Mouse (Mus musculus) neural tube, embryonic 10.5 days (tissue): ENCODE results near the gene Pirt.

ENCODE experiments used
- DNase-seq: peaks from one replicate; pipeline ENCODE4 v3.0.0-alpha.2; 2017; ENCODE audit warnings: low spot score; ENCODE audit errors: extremely low spot score

Pirt gene

GRCm38 (mm10) chr11:66911811-66912210 is at the start of gene Pirt:
TSS of gene Pirt (plus strand) at chr11:66911981.
- no peak for DNase-seq

- DNase-seq: no peak
Observed at GRCm38 (mm10) chr11:66871701-66872100, 40.1 kb upstream of the Pirt start.

GRCm38 (mm10) chr11:66872773-66873470 is 38.9 kb upstream of the Pirt start:
- no peak for DNase-seq

GRCm38 (mm10) chr11:66881291-66881690 is 30.5 kb upstream of the Pirt start:
- DNase-seq: no peak

GRCm38 (mm10) chr11:66882224-66883040 is 29.3 kb upstream of the Pirt start:
- DNase-seq: no peak

GRCm38 (mm10) chr11:66892536-66892935 is 19.2 kb upstream of the Pirt start:
- DNase-seq: no peak

- DNase-seq: no peak
Observed at GRCm38 (mm10) chr11:66898747-66899146, 13.0 kb upstream of the Pirt start.

- DNase-seq: peak; percentile 78
Observed at GRCm38 (mm10) chr11:66899426-66899825, 12.4 kb upstream of the Pirt start.

- no peak for DNase-seq
Observed at GRCm38 (mm10) chr11:66902801-66903200, 9.0 kb upstream of the Pirt start.

- DNase-seq: peak; percentile 78
Observed at GRCm38 (mm10) chr11:66905617-66906384, 6.0 kb upstream of the Pirt start.

GRCm38 (mm10) chr11:66912531-66913458 is 1.0 kb downstream of the Pirt start:
- no peak for DNase-seq

GRCm38 (mm10) chr11:66914249-66914648 is 2.5 kb downstream of the Pirt start:
- peak; percentile 35 for DNase-seq

GRCm38 (mm10) chr11:66920012-66920411 is 8.2 kb downstream of the Pirt start:
- DNase-seq: no peak

- no peak for DNase-seq
Observed at GRCm38 (mm10) chr11:66924095-66924823, 12.5 kb downstream of the Pirt start.

- no peak for DNase-seq
Observed at GRCm38 (mm10) chr11:66928311-66928710, 16.5 kb downstream of the Pirt start.

- no peak for DNase-seq
Observed at GRCm38 (mm10) chr11:66932827-66933599, 21.2 kb downstream of the Pirt start.

GRCm38 (mm10) chr11:66934428-66935173 is 22.8 kb downstream of the Pirt start:
- DNase-seq: no peak

- DNase-seq: no peak
Observed at GRCm38 (mm10) chr11:66942011-66942410, 30.2 kb downstream of the Pirt start.
